Mouse (Mus musculus) liver, adult 2 months (tissue): ENCODE results near the gene Hephl1. TPM values are rescaled to one million over a fixed set of nuclear protein-coding genes. Genes with fewer than 3 reads are reported as not detected.

Experiments used
- DNase-seq: peaks from one replicate; pipeline ENCODE4 v3.0.0-alpha.2; 2011; ENCODE audit warnings: low read depth, low spot score; ENCODE audit errors: extremely low read depth
- H3K27ac ChIP-seq: fragments of 200-500 bp; replicated peaks from 2 replicates; pipeline ENCODE4 v1.5.1; 2012; ENCODE audit warnings: low read depth, mild to moderate bottlenecking, control low read depth, inconsistent platforms, low read length; ENCODE audit not compliant: insufficient read depth
- H3K27me3 ChIP-seq: fragments of 200-500 bp; 2 replicates; pipeline ENCODE4 v1.6.1; 2012; ENCODE audit warnings: mild to moderate bottlenecking, moderate library complexity, low read length, inconsistent platforms; ENCODE audit not compliant: control insufficient read depth, insufficient read depth
- H3K36me3 ChIP-seq: fragments of 200-500 bp; 2 replicates; pipeline ENCODE4 v1.6.1; 2012; ENCODE audit warnings: low read length, inconsistent platforms; ENCODE audit not compliant: control insufficient read depth, insufficient read depth
- H3K4me1 ChIP-seq: fragments of 200-500 bp; 2 replicates; pipeline ENCODE4 v1.6.1; 2011; ENCODE audit warnings: low read length; ENCODE audit not compliant: control insufficient read depth, insufficient read depth
- H3K4me3 ChIP-seq: fragments of 200-500 bp; 2 replicates; pipeline ENCODE4 v1.5.1; 2011; ENCODE audit warnings: low read depth, mild to moderate bottlenecking, control low read depth, low read length, moderate library complexity; ENCODE audit not compliant: insufficient read depth
- H3K79me2 ChIP-seq: fragments of 200-500 bp; 2 replicates; pipeline ENCODE4 v1.6.1; 2012; ENCODE audit warnings: inconsistent platforms, mild to moderate bottlenecking, low read length, moderate library complexity; ENCODE audit not compliant: control insufficient read depth, insufficient read depth
- H3K9ac ChIP-seq: fragments of 200-500 bp; 2 replicates; pipeline ENCODE4 v1.6.1; 2012; ENCODE audit warnings: low read depth, mild to moderate bottlenecking, control low read depth, inconsistent platforms, low read length
- CTCF ChIP-seq: fragments of 200-500 bp; IDR thresholded peaks from 2 replicates; pipeline ENCODE4 v1.5.1; 2011; ENCODE audit warnings: low read depth, low read length, control low read depth
- POLR2A ChIP-seq: fragments of 200-500 bp; IDR thresholded peaks from 2 replicates; pipeline ENCODE4 v1.6.1; 2011; ENCODE audit warnings: low read length, control low read depth; ENCODE audit not compliant: insufficient read depth; ENCODE audit errors: extremely low read depth
- WGBS: fragments of 180-500 bp; shearing (Covaris S2); methylation state at CpG from one replicate; pipeline ENCODE4 v1.1.7; 2018; 5-methylcytosine and 5-hydroxymethylcytosine counted together
- polyA plus RNA-seq: library from polyadenylated mRNA; depleted of rRNA; stranded (reverse); fragments of >200 nt; gene quantifications from 2 replicates; pipeline ENCODE4 v1.2.3, GENCODE M21; 2012
- total RNA-seq: library from RNA; depleted of rRNA; stranded (reverse); fragments of >200 nt; gene quantifications from 2 replicates; pipeline ENCODE4 v1.2.3, GENCODE M21; 2014

Gene Hephl1
- total and polyA plus RNA-seq, 2 experiments = not detected

DNA sequence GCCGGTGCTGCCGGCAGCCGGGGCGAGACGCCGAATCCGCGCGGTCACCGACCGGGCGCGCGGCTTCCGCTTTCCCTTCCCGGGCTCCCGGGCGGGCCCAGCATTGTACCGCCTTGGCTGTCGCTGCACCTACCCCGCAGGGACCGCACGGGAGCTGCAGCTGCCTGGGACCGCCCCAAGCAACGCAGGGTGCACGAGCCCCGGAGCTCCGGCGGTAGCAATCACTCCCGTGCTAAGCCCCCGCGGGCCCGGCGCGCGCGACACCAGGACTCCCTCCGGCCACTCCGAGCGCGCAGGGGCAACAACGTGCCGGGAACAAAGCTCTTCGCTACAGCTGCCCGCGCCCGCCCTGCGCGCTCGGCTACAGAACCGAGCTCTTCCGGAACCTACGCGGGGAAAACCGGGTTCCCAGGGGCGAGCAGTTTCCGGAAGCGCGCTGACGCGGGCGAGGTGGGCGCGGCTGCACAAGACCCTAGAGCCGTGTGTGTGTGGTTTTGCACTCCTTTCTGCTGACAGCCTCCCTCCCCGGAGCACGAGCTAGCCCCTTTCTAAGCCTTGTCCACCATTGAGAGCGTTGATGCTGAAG, 66.7 kb downstream of the Hephl1 start, which contains the start of gene Panx1:
Gene Panx1, minus strand, starts transcription at position 395 of the 586 bp plus-strand sequence.
- WGBS = under 1% methylated on average over 67 of the region's 68 CpGs
- DNase-seq = no peak
- Histone ChIP-seq H3K27ac (no peak within 1 kb of the TSS), H3K36me3 (no peaks in the 10 kb centered on the region), H3K79me2 (no peaks in the 10 kb centered on the region), H3K4me1 (0 out of 2 replicates have a peak, but pooled peaks cover 3% of the 10 kb centered on the region), H3K27me3 (0 out of 2 replicates have a peak, but pooled peaks cover 2% of the 10 kb centered on the region), H3K4me3 (peak within 1 kb of the TSS; percentile 77), H3K9ac (peak within 1 kb of the TSS; percentile 70)
- TF ChIP-seq POLR2A (no peak), CTCF (no peak)

DNA sequence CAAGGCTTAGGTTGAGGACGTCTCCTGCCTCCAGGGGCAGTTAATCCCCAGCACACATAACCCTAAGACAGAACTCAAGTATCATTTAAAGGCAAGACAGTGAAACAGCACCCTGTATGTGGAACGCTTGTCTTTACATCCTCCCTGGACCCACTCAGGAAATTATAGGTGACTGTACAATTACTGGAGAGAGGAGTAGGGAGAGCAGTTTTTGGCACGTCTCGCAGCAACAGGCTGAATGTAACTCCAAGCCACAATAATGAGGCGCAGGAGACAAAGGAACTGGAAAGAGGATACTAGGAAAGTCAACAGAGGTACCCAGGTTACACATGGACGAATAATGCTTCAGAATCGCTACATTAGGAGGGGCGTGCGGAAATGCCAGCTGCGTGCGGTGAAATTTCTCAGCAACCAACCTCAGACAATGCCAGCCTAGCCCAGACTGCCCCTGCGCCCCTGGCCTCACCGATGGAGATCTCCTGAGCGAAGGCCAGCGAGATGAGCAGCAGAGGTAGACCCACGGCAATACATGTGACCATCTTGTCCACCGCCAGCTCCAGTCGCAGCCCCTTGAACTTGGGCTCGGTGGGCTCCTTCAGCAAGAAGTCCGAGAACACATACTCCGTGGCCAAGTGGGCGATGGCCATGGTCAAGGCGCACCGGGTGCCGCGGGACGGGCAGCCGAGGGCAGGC, 67.4 kb downstream of the Hephl1 start:
- H3K27ac ChIP-seq = no peak overlapping the region
- TF ChIP-seq CTCF = no peak
- no peak for TF ChIP-seq POLR2A
- DNase-seq = no peak
- H3K4me3 ChIP-seq = peak overlapping the region; percentile 77
- H3K36me3 ChIP-seq = no peaks in the 10 kb centered on the region
- 0 out of 2 replicates have a peak, but pooled peaks cover 2% of the 10 kb centered on the region for H3K27me3 ChIP-seq
- 7% methylated on average over 28 of the region's 28 CpGs for WGBS
- peak overlapping the region; percentile 70 for H3K9ac ChIP-seq
- H3K79me2 ChIP-seq = no peaks in the 10 kb centered on the region
- H3K4me1 ChIP-seq = 0 out of 2 replicates have a peak, but pooled peaks cover 3% of the 10 kb centered on the region

DNA sequence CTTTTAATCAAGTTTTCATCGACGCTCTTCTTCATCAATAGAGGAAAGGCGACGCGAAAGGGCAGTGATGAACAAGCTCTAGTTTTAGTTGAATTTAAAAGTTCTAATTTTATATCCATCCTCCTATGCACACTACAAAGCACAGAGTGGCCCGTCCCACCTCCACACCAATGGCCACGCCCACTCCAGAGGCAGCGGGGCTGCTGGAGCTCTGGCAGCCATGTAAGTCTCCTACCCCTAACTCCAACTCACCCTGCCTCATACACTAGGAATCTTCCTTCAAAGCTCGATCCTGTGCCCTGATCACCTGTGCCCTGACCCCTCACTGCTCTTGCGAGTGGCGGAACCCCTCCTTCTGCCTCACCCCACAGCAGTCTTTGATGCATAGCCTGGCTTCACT, 70.4 kb downstream of the Hephl1 start:
- H3K4me1 ChIP-seq = 0 out of 2 replicates have a peak, but pooled peaks cover 3% of the 10 kb centered on the region
- H3K9ac ChIP-seq = no peak overlapping the region
- no peak overlapping the region for H3K27ac ChIP-seq
- WGBS = 87% methylated on average over 11 of the region's 11 CpGs
- H3K27me3 ChIP-seq = 0 out of 2 replicates have a peak, but pooled peaks cover 2% of the 10 kb centered on the region
- DNase-seq = no peak
- no peaks in the 10 kb centered on the region for H3K36me3 ChIP-seq
- H3K79me2 ChIP-seq = no peaks in the 10 kb centered on the region
- TF ChIP-seq POLR2A (no peak), CTCF (no peak)
- H3K4me3 ChIP-seq = no peak overlapping the region

DNA sequence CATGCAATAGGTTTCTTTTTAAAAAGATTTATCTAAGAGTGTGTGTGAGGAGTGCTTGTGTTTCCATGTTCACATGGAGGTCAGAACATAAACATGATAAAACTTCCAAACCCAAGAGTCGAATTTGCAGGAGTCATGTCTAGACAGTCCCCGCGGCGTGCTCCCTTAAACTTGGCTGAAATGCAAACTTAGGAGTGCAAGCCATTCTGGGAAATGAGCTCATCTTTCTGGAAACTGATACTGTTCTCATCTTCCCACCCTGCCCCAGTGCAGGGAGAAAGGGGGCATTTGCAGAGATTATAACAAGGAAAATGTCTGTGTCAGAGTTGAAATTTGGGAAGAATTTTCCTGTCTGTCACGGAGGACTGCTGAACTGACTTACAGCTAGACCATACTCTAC, 72.1 kb downstream of the Hephl1 start:
- 0 out of 2 replicates have a peak, but pooled peaks cover 3% of the 10 kb centered on the region for H3K4me1 ChIP-seq
- no peaks in the 10 kb centered on the region for H3K79me2 ChIP-seq
- 0 out of 2 replicates have a peak, but pooled peaks cover 2% of the 10 kb centered on the region for H3K27me3 ChIP-seq
- WGBS = 81% methylated on average over 5 of the region's 5 CpGs
- H3K27ac ChIP-seq = no peak overlapping the region
- H3K9ac ChIP-seq = no peak overlapping the region
- no peaks in the 10 kb centered on the region for H3K36me3 ChIP-seq
- DNase-seq = no peak
- no peak for TF ChIP-seq POLR2A
- TF ChIP-seq CTCF = no peak
- H3K4me3 ChIP-seq = no peak overlapping the region

DNA sequence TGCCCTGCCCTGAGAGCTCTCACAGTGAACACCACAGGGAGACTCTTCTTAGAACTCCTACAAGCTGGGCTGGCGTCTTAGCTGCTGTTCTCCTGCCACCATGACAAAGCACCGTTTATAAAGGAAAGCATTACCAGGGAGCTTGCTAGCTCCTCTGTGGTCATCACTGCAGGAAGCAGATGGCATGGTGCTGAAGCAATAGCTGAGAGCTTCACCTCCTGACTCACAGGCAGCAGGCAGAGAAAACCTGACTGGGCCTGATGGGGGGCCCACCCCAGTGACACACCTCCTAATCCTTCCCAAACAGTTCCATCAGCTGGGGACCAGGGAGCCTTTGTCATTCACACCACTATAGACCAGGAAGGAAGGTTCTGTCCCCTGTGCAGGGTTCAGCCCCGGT, 74.2 kb downstream of the Hephl1 start:
- no peak overlapping the region for H3K27ac ChIP-seq
- H3K4me3 ChIP-seq = no peak overlapping the region
- 94% methylated on average over 3 of the region's 3 CpGs for WGBS

DNA sequence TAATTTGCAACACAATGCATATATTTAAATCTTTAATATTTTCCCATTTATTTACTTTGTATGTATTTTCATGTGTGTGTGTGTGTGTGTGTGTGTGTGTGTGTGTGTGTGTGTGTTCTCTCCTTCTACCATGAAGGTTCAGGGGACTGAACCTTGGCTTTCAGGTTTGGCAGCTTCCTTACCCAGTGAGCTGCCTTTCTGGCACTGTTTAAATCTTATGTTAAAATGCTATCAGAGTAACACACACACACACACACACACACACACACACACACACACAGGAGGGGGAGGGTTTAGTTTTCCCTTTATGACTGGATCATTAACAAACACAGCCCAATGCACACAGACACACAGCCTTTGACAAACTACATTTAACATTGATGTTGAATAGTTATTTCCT, 74.7 kb downstream of the Hephl1 start:
- no peak for DNase-seq
- Histone ChIP-seq H3K36me3 (no peaks in the 10 kb centered on the region), H3K79me2 (no peaks in the 10 kb centered on the region), H3K4me3 (no peak overlapping the region), H3K27me3 (no peaks in the 10 kb centered on the region), H3K9ac (no peak overlapping the region), H3K27ac (no peak overlapping the region), H3K4me1 (no peaks in the 10 kb centered on the region)
- no peak for TF ChIP-seq CTCF
- no peak for TF ChIP-seq POLR2A

More for the DNA sequence above, 74.2 kb downstream of the Hephl1 start:
- no peak overlapping the region for H3K9ac ChIP-seq
- no peaks in the 10 kb centered on the region for H3K79me2 ChIP-seq
- DNase-seq = no peak
- H3K27me3 ChIP-seq = no peaks in the 10 kb centered on the region
- no peaks in the 10 kb centered on the region for H3K4me1 ChIP-seq
- TF ChIP-seq POLR2A (no peak), CTCF (no peak)
- no peaks in the 10 kb centered on the region for H3K36me3 ChIP-seq
